Mouse (Mus musculus): ENCODE data around the gene Il2ra. TPM values are rescaled to one million over a fixed set of nuclear protein-coding genes. Genes with fewer than 3 reads are reported as not detected.

The Il2ra gene
- polyA plus RNA-seq, 1 experiment from 2014 or later, result not detected

DNA sequence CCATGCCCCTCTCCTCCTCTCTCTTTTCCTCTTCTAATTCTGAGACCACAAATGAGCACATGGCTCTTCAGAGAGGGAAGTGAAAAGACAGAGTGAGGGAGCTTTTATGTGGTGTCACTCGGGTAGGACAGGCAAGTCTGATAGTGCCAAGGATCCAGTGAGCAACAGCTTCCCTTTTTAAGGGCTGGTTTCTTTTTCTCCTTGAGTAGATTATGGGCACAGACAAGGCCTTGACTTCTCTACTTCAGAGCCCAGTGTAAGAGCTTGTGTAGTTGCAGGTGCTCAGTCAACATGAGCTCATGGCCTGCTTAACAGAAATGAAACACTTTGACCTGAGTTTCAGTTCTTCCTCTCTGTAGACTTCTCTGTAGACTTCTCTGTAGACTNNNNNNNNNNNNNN is 5.5 kb upstream of the Il2ra start:
- Histone ChIP-seq H3K36me3 (ENCODE audit: control insufficient read depth, insufficient read depth, low read length) (no peaks in the 10 kb centered on the region), H3K27me3 (replicated peaks; ENCODE audit: control insufficient read depth, insufficient read depth, low read length) (no peaks in the 10 kb centered on the region), H3K4me1 (replicated peaks; ENCODE audit: control insufficient read depth, insufficient read depth, low read length) (no peaks in the 10 kb centered on the region), H3K9me3 (ENCODE audit: control insufficient read depth, low read length) (no peaks in the 10 kb centered on the region), H3K27ac (ENCODE audit: low read depth) (no peak overlapping the region), H3K4me3 (ENCODE audit: low read depth, low read length) (no peak overlapping the region), H3K9ac (ENCODE audit: low read length) (no peak overlapping the region), H3K4me2 (ENCODE audit: low read length) (no peak overlapping the region)
- ATAC-seq (replicated peaks; ENCODE audit: low FRiP score, low TSS enrichment, low read depth) (no peak), DNase-seq (ENCODE audit: low spot score) (no peak)
- WGBS, result 75% methylated on average over 1 of the region's 1 CpGs

DNA sequence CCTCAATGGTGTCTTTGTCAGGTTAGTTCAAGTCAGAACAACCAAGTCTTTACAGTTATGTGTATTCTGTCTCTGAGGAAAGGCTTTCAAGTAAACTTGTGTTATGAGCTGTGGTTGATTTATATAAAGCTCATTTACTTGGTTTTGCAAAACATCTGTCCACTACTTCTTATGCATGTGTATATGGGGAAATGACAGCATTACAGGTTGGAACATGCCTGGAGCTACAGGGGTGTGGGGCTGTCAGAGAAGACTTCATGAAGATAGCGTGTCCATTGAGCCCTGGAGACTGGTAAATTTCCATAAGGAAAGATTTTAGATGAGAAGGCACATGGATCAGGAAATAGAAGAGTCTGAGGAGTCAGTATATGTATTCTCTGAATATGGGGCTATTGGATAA is 1.4 kb downstream of the Il2ra start:
- no peaks in the 10 kb centered on the region for H3K36me3 ChIP-seq (ENCODE audit: control insufficient read depth, insufficient read depth, low read length)
- H3K9ac ChIP-seq (ENCODE audit: low read length), result no peak overlapping the region
- no peaks in the 10 kb centered on the region for H3K27me3 ChIP-seq (replicated peaks; ENCODE audit: control insufficient read depth, insufficient read depth, low read length)
- H3K4me3 ChIP-seq (ENCODE audit: low read depth, low read length), result no peak overlapping the region
- WGBS, result 80% methylated on average over 1 of the region's 1 CpGs
- ATAC-seq (replicated peaks; ENCODE audit: low FRiP score, low TSS enrichment, low read depth), result no peak
- no peak overlapping the region for H3K4me2 ChIP-seq (ENCODE audit: low read length)
- H3K27ac ChIP-seq (ENCODE audit: low read depth), result no peak overlapping the region
- H3K4me1 ChIP-seq (replicated peaks; ENCODE audit: control insufficient read depth, insufficient read depth, low read length), result no peaks in the 10 kb centered on the region
- no peak for DNase-seq (ENCODE audit: low spot score)
- H3K9me3 ChIP-seq (ENCODE audit: control insufficient read depth, low read length), result no peaks in the 10 kb centered on the region

DNA sequence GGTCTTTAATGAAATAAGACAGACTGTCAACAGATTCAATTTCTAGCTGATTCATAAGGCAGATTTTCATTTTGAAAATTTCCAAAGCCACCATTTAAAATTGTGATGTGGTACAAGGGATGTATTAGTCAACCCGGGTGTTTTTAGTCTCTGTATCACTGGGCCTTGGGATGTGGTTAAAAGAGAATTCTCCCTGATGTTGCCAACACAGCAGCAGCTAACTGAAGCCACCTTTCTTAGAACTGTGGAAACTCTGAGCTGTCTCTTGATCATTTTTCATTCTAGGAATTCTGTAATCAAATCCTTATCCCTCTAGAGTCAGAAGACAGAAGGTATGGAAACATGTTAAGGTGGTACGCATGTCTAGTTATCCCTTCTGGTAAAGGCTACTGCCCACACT is 2.7 kb downstream of the Il2ra start:
- Histone ChIP-seq H3K27ac (ENCODE audit: low read depth) (no peak overlapping the region), H3K36me3 (ENCODE audit: control insufficient read depth, insufficient read depth, low read length) (no peaks in the 10 kb centered on the region), H3K9me3 (ENCODE audit: control insufficient read depth, low read length) (no peaks in the 10 kb centered on the region), H3K27me3 (replicated peaks; ENCODE audit: control insufficient read depth, insufficient read depth, low read length) (no peaks in the 10 kb centered on the region), H3K4me2 (ENCODE audit: low read length) (no peak overlapping the region), H3K4me3 (ENCODE audit: low read depth, low read length) (no peak overlapping the region), H3K4me1 (replicated peaks; ENCODE audit: control insufficient read depth, insufficient read depth, low read length) (no peaks in the 10 kb centered on the region), H3K9ac (ENCODE audit: low read length) (no peak overlapping the region)
- 88% methylated on average over 2 of the region's 2 CpGs for WGBS
- DNase-seq (ENCODE audit: low spot score), result no peak
- no peak for ATAC-seq (replicated peaks; ENCODE audit: low FRiP score, low TSS enrichment, low read depth)

DNA sequence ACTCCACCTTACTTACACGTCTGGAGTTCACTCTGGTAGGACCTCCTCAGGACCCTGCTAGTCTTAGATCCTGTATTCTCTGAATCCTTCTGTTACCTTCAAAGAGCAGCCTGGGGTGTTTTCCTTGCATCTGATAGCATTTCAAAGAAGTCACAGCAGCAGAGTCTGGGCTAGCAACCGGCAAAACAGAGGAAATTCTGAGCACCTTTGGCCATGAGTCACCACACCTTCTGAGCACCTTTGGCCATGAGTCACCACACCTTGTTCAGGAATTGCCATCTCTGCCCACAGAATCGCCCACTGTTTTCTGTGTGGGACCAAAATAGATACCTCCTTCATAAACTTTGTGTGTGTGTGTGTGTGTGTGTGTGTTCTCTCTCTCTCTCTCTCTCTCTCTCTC is 8.9 kb downstream of the Il2ra start:
- DNase-seq (ENCODE audit: low spot score), result no peak
- H3K27me3 ChIP-seq (replicated peaks; ENCODE audit: control insufficient read depth, insufficient read depth, low read length), result no peaks in the 10 kb centered on the region
- ATAC-seq (replicated peaks; ENCODE audit: low FRiP score, low TSS enrichment, low read depth), result no peak
- 53% methylated on average over 3 of the region's 3 CpGs for WGBS
- H3K4me1 ChIP-seq (replicated peaks; ENCODE audit: control insufficient read depth, insufficient read depth, low read length), result no peaks in the 10 kb centered on the region
- no peak overlapping the region for H3K4me2 ChIP-seq (ENCODE audit: low read length)
- H3K4me3 ChIP-seq (ENCODE audit: low read depth, low read length), result no peak overlapping the region
- no peaks in the 10 kb centered on the region for H3K36me3 ChIP-seq (ENCODE audit: control insufficient read depth, insufficient read depth, low read length)
- no peak overlapping the region for H3K9ac ChIP-seq (ENCODE audit: low read length)
- no peak overlapping the region for H3K27ac ChIP-seq (ENCODE audit: low read depth)
- H3K9me3 ChIP-seq (ENCODE audit: control insufficient read depth, low read length), result no peaks in the 10 kb centered on the region

DNA sequence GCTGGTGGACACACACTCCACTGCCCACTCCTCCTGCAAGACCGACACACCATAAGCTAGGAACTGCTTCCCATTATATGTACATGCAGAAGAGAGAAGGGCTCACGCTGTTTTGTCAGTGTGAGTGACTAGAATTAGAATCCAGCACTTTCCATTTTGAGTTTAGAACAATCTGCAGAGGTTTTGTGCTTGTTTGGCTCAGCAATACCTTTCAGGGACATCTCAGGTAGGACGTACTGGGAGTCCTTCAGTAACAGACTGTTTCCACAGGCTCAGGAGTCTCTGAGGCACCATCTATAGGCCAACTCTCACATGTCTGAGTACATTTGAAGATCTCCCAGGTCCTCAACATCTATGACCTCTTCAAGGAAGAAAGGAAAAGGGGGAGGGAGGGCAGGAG is 9.6 kb downstream of the Il2ra start:
- Histone ChIP-seq H3K4me3 (ENCODE audit: low read depth, low read length) (no peak overlapping the region), H3K27me3 (replicated peaks; ENCODE audit: control insufficient read depth, insufficient read depth, low read length) (no peaks in the 10 kb centered on the region), H3K9me3 (ENCODE audit: control insufficient read depth, low read length) (no peaks in the 10 kb centered on the region), H3K4me2 (ENCODE audit: low read length) (no peak overlapping the region), H3K9ac (ENCODE audit: low read length) (no peak overlapping the region), H3K4me1 (replicated peaks; ENCODE audit: control insufficient read depth, insufficient read depth, low read length) (no peaks in the 10 kb centered on the region), H3K36me3 (ENCODE audit: control insufficient read depth, insufficient read depth, low read length) (no peaks in the 10 kb centered on the region), H3K27ac (ENCODE audit: low read depth) (no peak overlapping the region)
- DNase-seq (ENCODE audit: low spot score), result no peak
- 87% methylated on average over 3 of the region's 3 CpGs for WGBS
- no peak for ATAC-seq (replicated peaks; ENCODE audit: low FRiP score, low TSS enrichment, low read depth)

DNA sequence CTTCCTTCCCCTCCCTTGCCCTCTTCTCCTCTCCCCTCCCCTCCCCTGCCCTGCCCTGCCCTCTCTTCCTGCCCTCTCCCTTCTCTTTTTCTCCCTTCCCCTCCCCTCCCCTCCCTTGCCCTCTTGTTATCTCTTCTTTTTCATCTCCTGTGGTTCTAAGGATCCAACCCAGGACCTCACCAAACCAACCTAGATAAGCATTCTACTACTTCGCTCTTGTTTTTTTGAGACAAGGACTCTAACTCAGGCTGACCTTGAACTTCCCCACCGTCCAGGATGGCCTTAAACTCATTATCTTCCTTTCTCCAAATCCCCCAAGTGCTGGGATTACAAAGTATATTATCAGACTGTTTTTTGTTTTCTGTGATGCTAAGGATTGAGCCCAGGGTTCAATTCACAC is 10.2 kb downstream of the Il2ra start:
- no peak for DNase-seq (ENCODE audit: low spot score)
- 64% methylated on average over 2 of the region's 2 CpGs for WGBS

DNA sequence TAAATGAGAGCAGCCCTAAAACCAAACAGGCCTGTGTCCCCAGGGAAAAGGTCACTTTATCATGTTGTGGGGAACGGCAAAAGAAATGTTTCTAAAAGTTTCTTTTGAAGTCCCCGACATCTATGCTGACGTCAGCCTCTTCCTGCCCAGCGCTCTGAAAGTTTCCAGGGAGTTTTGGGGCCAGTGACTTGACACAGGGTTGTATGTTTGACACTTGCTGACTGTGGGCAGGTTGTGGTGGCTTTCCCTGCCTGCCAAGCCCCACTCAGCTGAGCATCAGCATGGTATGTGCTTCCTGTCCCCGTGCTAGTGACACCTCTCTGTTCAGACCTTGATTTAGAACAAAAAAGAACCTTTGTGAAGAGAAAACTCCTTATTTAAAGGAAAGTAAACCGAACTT is 10.7 kb downstream of the Il2ra start:
- no peak overlapping the region for H3K4me2 ChIP-seq (ENCODE audit: low read length)
- no peak overlapping the region for H3K27ac ChIP-seq (ENCODE audit: low read depth)
- no peaks in the 10 kb centered on the region for H3K4me1 ChIP-seq (replicated peaks; ENCODE audit: control insufficient read depth, insufficient read depth, low read length)
- H3K9ac ChIP-seq (ENCODE audit: low read length), result no peak overlapping the region
- H3K4me3 ChIP-seq (ENCODE audit: low read depth, low read length), result no peak overlapping the region
- H3K9me3 ChIP-seq (ENCODE audit: control insufficient read depth, low read length), result no peaks in the 10 kb centered on the region
- no peak for DNase-seq (ENCODE audit: low spot score)
- no peaks in the 10 kb centered on the region for H3K36me3 ChIP-seq (ENCODE audit: control insufficient read depth, insufficient read depth, low read length)
- no peak for ATAC-seq (replicated peaks; ENCODE audit: low FRiP score, low TSS enrichment, low read depth)
- 49% methylated on average over 6 of the region's 6 CpGs for WGBS
- H3K27me3 ChIP-seq (replicated peaks; ENCODE audit: control insufficient read depth, insufficient read depth, low read length), result no peaks in the 10 kb centered on the region

More for the DNA sequence above, 10.2 kb downstream of the Il2ra start:
- Histone ChIP-seq H3K9ac (ENCODE audit: low read length) (no peak overlapping the region), H3K36me3 (ENCODE audit: control insufficient read depth, insufficient read depth, low read length) (no peaks in the 10 kb centered on the region), H3K4me3 (ENCODE audit: low read depth, low read length) (no peak overlapping the region), H3K4me2 (ENCODE audit: low read length) (no peak overlapping the region), H3K4me1 (replicated peaks; ENCODE audit: control insufficient read depth, insufficient read depth, low read length) (no peaks in the 10 kb centered on the region), H3K27me3 (replicated peaks; ENCODE audit: control insufficient read depth, insufficient read depth, low read length) (no peaks in the 10 kb centered on the region), H3K27ac (ENCODE audit: low read depth) (no peak overlapping the region), H3K9me3 (ENCODE audit: control insufficient read depth, low read length) (no peaks in the 10 kb centered on the region)
- ATAC-seq (replicated peaks; ENCODE audit: low FRiP score, low TSS enrichment, low read depth), result no peak

DNA sequence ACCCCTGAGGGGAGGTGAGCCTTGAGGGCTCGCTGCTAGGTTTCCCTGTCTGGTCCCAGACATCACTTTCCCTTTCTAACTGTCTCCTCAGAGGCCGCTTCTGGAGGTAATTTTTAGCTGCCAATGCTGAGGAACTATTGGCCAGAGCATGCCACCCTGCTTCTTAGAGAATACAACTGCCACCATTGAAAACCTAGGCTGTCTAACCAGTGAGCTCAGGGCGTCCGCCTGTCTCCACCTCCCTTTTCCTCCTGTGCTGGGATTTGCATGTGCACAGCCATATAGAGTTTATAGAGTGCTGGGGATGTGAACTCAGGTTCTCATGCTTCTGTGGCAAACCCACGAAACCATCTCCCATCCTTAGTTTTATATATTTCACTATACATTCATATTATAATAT is 11.2 kb downstream of the Il2ra start:
- Histone ChIP-seq H3K4me3 (ENCODE audit: low read depth, low read length) (no peak overlapping the region), H3K9ac (ENCODE audit: low read length) (no peak overlapping the region), H3K27me3 (replicated peaks; ENCODE audit: control insufficient read depth, insufficient read depth, low read length) (no peaks in the 10 kb centered on the region), H3K27ac (ENCODE audit: low read depth) (no peak overlapping the region), H3K9me3 (ENCODE audit: control insufficient read depth, low read length) (no peaks in the 10 kb centered on the region), H3K36me3 (ENCODE audit: control insufficient read depth, insufficient read depth, low read length) (no peaks in the 10 kb centered on the region), H3K4me2 (ENCODE audit: low read length) (no peak overlapping the region), H3K4me1 (replicated peaks; ENCODE audit: control insufficient read depth, insufficient read depth, low read length) (no peaks in the 10 kb centered on the region)
- DNase-seq (ENCODE audit: low spot score) (no peak), ATAC-seq (replicated peaks; ENCODE audit: low FRiP score, low TSS enrichment, low read depth) (no peak)
- 74% methylated on average over 5 of the region's 5 CpGs for WGBS

DNA sequence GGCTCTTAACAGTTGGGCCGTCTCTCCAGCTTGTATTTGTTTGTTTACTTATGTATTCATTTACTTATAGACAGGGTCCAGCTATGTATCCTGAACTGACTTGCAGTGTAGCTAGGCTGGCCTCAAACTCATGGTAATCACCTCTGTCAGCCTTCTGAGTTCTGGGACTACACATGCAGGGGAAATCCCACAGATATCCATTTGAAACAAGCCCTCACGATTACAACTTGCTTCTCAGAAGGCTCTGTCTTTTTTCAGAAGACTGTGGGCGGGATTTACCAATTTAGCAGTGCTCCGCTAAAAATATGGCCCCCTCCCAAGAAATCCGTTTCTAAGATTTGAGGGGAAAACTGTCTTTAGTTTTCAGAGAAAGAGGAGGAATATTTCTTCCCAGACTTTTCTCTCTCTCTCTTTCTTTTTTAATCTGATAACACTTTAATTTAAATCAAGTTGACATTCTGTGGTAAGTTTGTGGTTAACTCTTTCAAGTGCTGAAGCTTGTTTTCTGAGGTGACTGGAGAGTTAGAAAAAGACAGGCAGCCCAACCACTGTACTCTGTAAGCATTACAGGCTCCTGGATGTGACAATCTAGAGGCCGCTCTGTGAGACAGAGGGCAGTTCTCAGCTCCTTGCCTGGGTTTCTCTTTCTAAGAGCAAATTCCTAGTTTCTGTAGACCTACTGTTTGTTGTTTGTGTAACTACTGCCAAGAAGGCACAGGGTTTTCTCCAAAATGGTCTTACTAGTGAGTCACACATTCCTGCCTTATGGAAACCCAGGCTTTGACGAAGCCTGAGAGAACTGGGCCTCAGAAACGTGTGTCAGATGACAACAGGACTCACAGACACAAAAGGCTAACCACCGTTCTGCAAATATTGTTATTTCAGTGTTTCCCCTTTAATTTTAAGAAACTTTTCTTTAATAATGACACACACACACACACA is 12.7 kb downstream of the Il2ra start:
- WGBS, result 62% methylated on average over 9 of the region's 9 CpGs
- no peak for ATAC-seq (replicated peaks; ENCODE audit: low FRiP score, low TSS enrichment, low read depth)
- Histone ChIP-seq H3K9ac (ENCODE audit: low read length) (no peak overlapping the region), H3K4me2 (ENCODE audit: low read length) (no peak overlapping the region), H3K4me3 (ENCODE audit: low read depth, low read length) (no peak overlapping the region), H3K9me3 (ENCODE audit: control insufficient read depth, low read length) (no peaks in the 10 kb centered on the region), H3K36me3 (ENCODE audit: control insufficient read depth, insufficient read depth, low read length) (no peaks in the 10 kb centered on the region), H3K27ac (ENCODE audit: low read depth) (no peak overlapping the region), H3K4me1 (replicated peaks; ENCODE audit: control insufficient read depth, insufficient read depth, low read length) (no peaks in the 10 kb centered on the region), H3K27me3 (replicated peaks; ENCODE audit: control insufficient read depth, insufficient read depth, low read length) (no peaks in the 10 kb centered on the region)
- DNase-seq (ENCODE audit: low spot score), result no peak

Measured in intestine, embryonic 14.5 days (tissue).